Mouse (Mus musculus): ENCODE measurements around the gene Tomm20.

- no peak for TF ChIP-seq CTCF (IDR thresholded peaks at IDR 0.05; ENCODE audit: borderline replicate concordance, extremely low read depth, insufficient read depth, insufficient read length)
- no peak for TF ChIP-seq POLR2A (IDR thresholded peaks at IDR 0.05; ENCODE audit: borderline replicate concordance, extremely low read depth, insufficient read depth, insufficient read length, poor library complexity, severe bottlenecking)
Observed at GRCm38 (mm10) chr8:126919255-126919654, 26.4 kb downstream of the Tomm20 start.

Measured in brain, embryonic 14.5 days (tissue).